Mouse (Mus musculus) brown adipose tissue, adult 24 weeks (tissue): Measurements from ENCODE around the gene Elk1. TPM values are rescaled to one million over a fixed set of nuclear protein-coding genes. Genes with fewer than 3 reads are reported as not detected.

Source experiments
- H3K27ac ChIP-seq: fragments of 200-500 bp; replicated peaks from 2 replicates; pipeline ENCODE4 v1.5.1; 2012; ENCODE audit warnings: low read depth, mild to moderate bottlenecking, low read length
- H3K4me1 ChIP-seq: fragments of 200-500 bp; 2 replicates; pipeline ENCODE4 v1.6.1; 2012; ENCODE audit warnings: low read length, mixed read lengths; ENCODE audit not compliant: control insufficient read depth, insufficient read depth, insufficient read length
- H3K4me3 ChIP-seq: fragments of 200-500 bp; 2 replicates; pipeline ENCODE4 v1.5.1; 2012; ENCODE audit warnings: low read depth, mild to moderate bottlenecking, low read length, moderate library complexity; ENCODE audit not compliant: insufficient read depth
- polyA plus RNA-seq: library from polyadenylated mRNA; stranded (reverse); fragments of >200 nt; gene quantifications from 2 replicates; pipeline ENCODE4 v1.2.4, GENCODE M21; 2012; ENCODE audit not compliant: missing spikeins, insufficient read depth, insufficient read length

Gene Elk1
- polyA plus RNA-seq: 5.5 and 8.8 TPM in 2 replicates

GRCm38 (mm10) chrX:20950191-20950880, at the start of gene Elk1:
Elk1 (minus strand) TSS chrX:20950608.
- no peak within 1 kb of the TSS; the same call in 1 of the 2 replicates for H3K27ac ChIP-seq
- H3K4me1 ChIP-seq: no peaks in the 10 kb centered on the region; the same call in 1 of the 2 replicates
- peak within 1 kb of the TSS; percentile 75 for H3K4me3 ChIP-seq

GRCm38 (mm10) chrX:20980901-20981300, 30.5 kb upstream of the Elk1 start:
- Histone ChIP-seq H3K4me3 (no peak overlapping the region), H3K4me1 (no peaks in the 10 kb centered on the region), H3K27ac (no peak overlapping the region)

GRCm38 (mm10) chrX:20961477-20962378, 11.3 kb upstream of the Elk1 start, which contains the start of gene Uxt:
Uxt (minus strand) TSS chrX:20962017.
- H3K4me3 ChIP-seq: peak within 1 kb of the TSS; percentile 84
- H3K27ac ChIP-seq: peak within 1 kb of the TSS; percentile 89
- H3K4me1 ChIP-seq: no peaks in the 10 kb centered on the region

GRCm38 (mm10) chrX:20946055-20946454, 4.4 kb downstream of the Elk1 start:
- Histone ChIP-seq H3K4me1 (no peaks in the 10 kb centered on the region; the same call in 1 of the 2 replicates), H3K4me3 (no peak overlapping the region), H3K27ac (no peak overlapping the region)

- Histone ChIP-seq H3K27ac (peak overlapping the region; percentile 58; the same call in 1 of the 2 replicates), H3K4me3 (no peak overlapping the region), H3K4me1 (no peaks in the 10 kb centered on the region)
These were observed 18.4 kb downstream of the Elk1 start for GRCm38 (mm10) chrX:20931963-20932362.

GRCm38 (mm10) chrX:20931364-20931763, 19.0 kb downstream of the Elk1 start, which contains the start of gene Cfp:
Cfp (minus strand) TSS chrX:20931555.
- peak within 1 kb of the TSS; percentile 33 for H3K4me3 ChIP-seq
- H3K4me1 ChIP-seq: no peaks in the 10 kb centered on the region

GRCm38 (mm10) chrX:20929859-20930258, 20.5 kb downstream of the Elk1 start:
- H3K4me3 ChIP-seq: no peak overlapping the region

More at GRCm38 (mm10) chrX:20931364-20931763, 19.0 kb downstream of the Elk1 start, which contains the start of gene Cfp:
- peak within 1 kb of the TSS; percentile 72 for H3K27ac ChIP-seq

GRCm38 (mm10) chrX:20924976-20925375, 25.4 kb downstream of the Elk1 start:
- no peak overlapping the region for H3K27ac ChIP-seq
- no peaks in the 10 kb centered on the region for H3K4me1 ChIP-seq
- no peak overlapping the region for H3K4me3 ChIP-seq

More at GRCm38 (mm10) chrX:20929859-20930258, 20.5 kb downstream of the Elk1 start:
- Histone ChIP-seq H3K4me1 (no peaks in the 10 kb centered on the region), H3K27ac (no peak overlapping the region)

GRCm38 (mm10) chrX:20923506-20923905, 26.9 kb downstream of the Elk1 start:
- H3K27ac ChIP-seq: no peak overlapping the region
- no peaks in the 10 kb centered on the region for H3K4me1 ChIP-seq
- H3K4me3 ChIP-seq: no peak overlapping the region

GRCm38 (mm10) chrX:20921366-20921765, 29.0 kb downstream of the Elk1 start:
- H3K4me3 ChIP-seq: no peak overlapping the region
- H3K4me1 ChIP-seq: no peaks in the 10 kb centered on the region
- H3K27ac ChIP-seq: no peak overlapping the region

- Histone ChIP-seq H3K4me1 (no peaks in the 10 kb centered on the region), H3K27ac (no peak within 1 kb of the TSS), H3K4me3 (peak within 1 kb of the TSS; percentile 31)
These were observed 29.5 kb downstream of the Elk1 start, which contains the start of gene Syn1 for GRCm38 (mm10) chrX:20920844-20921364. Syn1 (minus strand) TSS chrX:20921004.

- no peaks in the 10 kb centered on the region for H3K4me1 ChIP-seq
- H3K4me3 ChIP-seq: peak overlapping the region; percentile 31
- H3K27ac ChIP-seq: no peak overlapping the region
These were observed 30.1 kb downstream of the Elk1 start for GRCm38 (mm10) chrX:20920249-20920843.

- Histone ChIP-seq H3K27ac (no peak overlapping the region), H3K4me3 (no peak overlapping the region), H3K4me1 (no peaks in the 10 kb centered on the region)
These were observed 35.3 kb downstream of the Elk1 start for GRCm38 (mm10) chrX:20915075-20915474.

GRCm38 (mm10) chrX:20913726-20914125, 36.7 kb downstream of the Elk1 start:
- H3K4me3 ChIP-seq: no peak overlapping the region
- no peaks in the 10 kb centered on the region for H3K4me1 ChIP-seq
- no peak overlapping the region for H3K27ac ChIP-seq
